Mouse (Mus musculus) MEL (cell line): ENCODE data around the gene Hist1h2ac. TPM values are rescaled to one million over a fixed set of nuclear protein-coding genes. Genes with fewer than 3 reads are reported as not detected.

ENCODE experiments used
- DNase-seq: peaks from one replicate; pipeline ENCODE4 v3.0.0; 2011; ENCODE audit warnings: low read depth, low spot score
- H3K27ac ChIP-seq: 2 replicates; pipeline ENCODE4 v1.5.1; 2012; ENCODE audit warnings: low read depth, mild to moderate bottlenecking, control low read depth, low read length, moderate library complexity; ENCODE audit not compliant: control insufficient read depth
- H3K27me3 ChIP-seq, 2 experiments: fragments of 150-350 bp in 1 of 2; sonication (generic) in 1 of 2; 2 replicates each; pipeline ENCODE4 v1.6.1; 2012; ENCODE audit warnings: low read length in 2 of 2, mild to moderate bottlenecking in 2 of 2, improper control_type of control experiment in 1 of 2, moderate library complexity in 1 of 2; ENCODE audit not compliant: insufficient read depth in 2 of 2, control insufficient read depth in 1 of 2
- H3K36me3 ChIP-seq, 2 experiments: 2 replicates each; pipeline ENCODE4 v1.6.1; 2012 to 2014; ENCODE audit warnings: low read length in 2 of 2, improper control_type of control experiment in 1 of 2, inconsistent platforms in 1 of 2, mild to moderate bottlenecking in 1 of 2; ENCODE audit not compliant: insufficient read depth in 2 of 2, control insufficient read depth in 1 of 2
- H3K4me1 ChIP-seq, 2 experiments: fragments of 150-350 bp in 1 of 2; sonication (generic) in 1 of 2; 2 replicates each; pipeline ENCODE4 v1.6.1; 2012; ENCODE audit warnings: low read length in 2 of 2, improper control_type of control experiment in 1 of 2, mild to moderate bottlenecking in 1 of 2; ENCODE audit not compliant: insufficient read depth in 2 of 2, control insufficient read depth in 1 of 2
- H3K4me3 ChIP-seq, 2 experiments: fragments of 150-350 bp in 1 of 2; sonication (generic) in 1 of 2; 2 replicates each; pipeline ENCODE4 v1.5.1; 2012; ENCODE audit warnings: low read depth in 2 of 2, low read length in 2 of 2, mild to moderate bottlenecking in 2 of 2, moderate library complexity in 2 of 2, control low read depth in 1 of 2, improper control_type of control experiment in 1 of 2; ENCODE audit not compliant: control insufficient read depth in 1 of 2, insufficient read depth in 1 of 2
- H3K79me2 ChIP-seq: 2 replicates; pipeline ENCODE4 v1.6.1; 2012; ENCODE audit warnings: mild to moderate bottlenecking, low read length, moderate library complexity; ENCODE audit not compliant: control insufficient read depth, poor library complexity, insufficient read depth
- H3K9ac ChIP-seq: 2 replicates; pipeline ENCODE4 v1.6.1; 2012; ENCODE audit warnings: low read depth, mild to moderate bottlenecking, control low read depth, low read length, moderate library complexity; ENCODE audit not compliant: control insufficient read depth, poor library complexity, severe bottlenecking
- H3K9me3 ChIP-seq: fragments of 150-350 bp; sonication (generic); replicated peaks from 2 replicates; pipeline ENCODE4 v1.6.1; 2012; ENCODE audit warnings: mild to moderate bottlenecking, low read length, improper control_type of control experiment, moderate library complexity; ENCODE audit not compliant: insufficient read depth
- BHLHE40 ChIP-seq: IDR thresholded peaks from 2 replicates; pipeline ENCODE4 v1.6.1; 2012; ENCODE audit warnings: low read depth, mild to moderate bottlenecking, inconsistent platforms, low read length, improper control_type of control experiment, borderline replicate concordance
- CHD2 ChIP-seq: IDR thresholded peaks from 2 replicates; pipeline ENCODE4 v1.6.1; 2011; ENCODE audit warnings: low read length, improper control_type of control experiment
- CTCF ChIP-seq, 3 experiments: IDR thresholded peaks in 2 of 3; conservative IDR thresholded peaks in 1 of 3; 2 replicates each; pipeline ENCODE4 v1.5.1; 2011 to 2012; ENCODE audit warnings: low read length in 3 of 3, low read depth in 2 of 3, mild to moderate bottlenecking in 2 of 3, improper control_type of control experiment in 1 of 3, inconsistent platforms in 1 of 3, mixed read lengths in 1 of 3, moderate library complexity in 1 of 3; ENCODE audit not compliant: control insufficient read depth in 1 of 3, insufficient read depth in 1 of 3, poor library complexity in 1 of 3, severe bottlenecking in 1 of 3
- ETS1 ChIP-seq: IDR thresholded peaks from 2 replicates; pipeline ENCODE4 v1.6.1; 2012; ENCODE audit warnings: low read depth, mild to moderate bottlenecking, inconsistent platforms, low read length, improper control_type of control experiment, moderate library complexity
- GABPA ChIP-seq: IDR thresholded peaks from 2 replicates; pipeline ENCODE4 v1.6.1; 2012; ENCODE audit warnings: low read depth, mild to moderate bottlenecking, inconsistent platforms, low read length, improper control_type of control experiment, moderate library complexity
- GATA1 ChIP-seq: IDR thresholded peaks from 2 replicates; pipeline ENCODE4 v1.6.1; 2011; ENCODE audit warnings: low read depth, low read length, improper control_type of control experiment
- HCFC1 ChIP-seq: IDR thresholded peaks from 2 replicates; pipeline ENCODE4 v1.6.1; 2012; ENCODE audit warnings: low read depth, mild to moderate bottlenecking, inconsistent platforms, low read length, improper control_type of control experiment, moderate library complexity
- KAT2A ChIP-seq: conservative IDR thresholded peaks from 2 replicates; pipeline ENCODE4 v1.6.1; 2012; ENCODE audit warnings: low read depth, low read length, improper control_type of control experiment, inconsistent platforms
- MAFK ChIP-seq: IDR thresholded peaks from 2 replicates; pipeline ENCODE4 v1.6.1; 2011; ENCODE audit warnings: low read depth, mild to moderate bottlenecking, low read length, improper control_type of control experiment, borderline replicate concordance
- MYB ChIP-seq: IDR thresholded peaks from 2 replicates; pipeline ENCODE4 v1.6.1; 2011; ENCODE audit warnings: mild to moderate bottlenecking, low read depth, low read length, improper control_type of control experiment
- MYC ChIP-seq: IDR thresholded peaks from 2 replicates; pipeline ENCODE4 v1.6.1; 2011; ENCODE audit warnings: low read depth, mild to moderate bottlenecking, low read length, improper control_type of control experiment, moderate library complexity
- NELFE ChIP-seq: IDR thresholded peaks from 2 replicates; pipeline ENCODE4 v1.6.1; 2011; ENCODE audit warnings: low read depth, low read length, improper control_type of control experiment
- POLR2A ChIP-seq, 2 experiments: IDR thresholded peaks; 2 replicates each; pipeline ENCODE4 v1.6.1; 2011 to 2012; ENCODE audit warnings: low read length in 2 of 2, mild to moderate bottlenecking in 2 of 2, control low read depth in 1 of 2, improper control_type of control experiment in 1 of 2, low read depth in 1 of 2, moderate library complexity in 1 of 2; ENCODE audit not compliant: control insufficient read depth in 1 of 2, insufficient read depth in 1 of 2, poor library complexity in 1 of 2
- RCOR1 ChIP-seq: IDR thresholded peaks from 2 replicates; pipeline ENCODE4 v1.6.1; 2012; ENCODE audit warnings: low read depth, mild to moderate bottlenecking, inconsistent platforms, low read length, improper control_type of control experiment
- SIN3A ChIP-seq: IDR thresholded peaks from 2 replicates; pipeline ENCODE4 v1.6.1; 2012; ENCODE audit warnings: low read length, improper control_type of control experiment, inconsistent platforms
- SMC3 ChIP-seq: IDR thresholded peaks from 2 replicates; pipeline ENCODE4 v1.6.1; 2011; ENCODE audit warnings: low read depth, low read length, improper control_type of control experiment
- TAL1 ChIP-seq: IDR thresholded peaks from 2 replicates; pipeline ENCODE4 v1.6.1; 2012; ENCODE audit warnings: mild to moderate bottlenecking, inconsistent platforms, low read length, moderate library complexity, mixed read lengths
- TCF12 ChIP-seq: IDR thresholded peaks from 2 replicates; pipeline ENCODE4 v1.6.1; 2014; ENCODE audit warnings: low read depth, mild to moderate bottlenecking, inconsistent platforms, low read length, improper control_type of control experiment, moderate library complexity
- USF2 ChIP-seq, 2 experiments: IDR thresholded peaks; 2 replicates each; pipeline ENCODE4 v1.6.1; 2011 to 2012; ENCODE audit warnings: improper control_type of control experiment in 2 of 2, low read length in 2 of 2, borderline replicate concordance in 1 of 2, inconsistent platforms in 1 of 2, low read depth in 1 of 2, mild to moderate bottlenecking in 1 of 2; ENCODE audit not compliant: insufficient read depth in 1 of 2
- ZC3H11A ChIP-seq: IDR thresholded peaks from 2 replicates; pipeline ENCODE4 v1.6.1; 2012; ENCODE audit warnings: low read depth, mild to moderate bottlenecking, inconsistent platforms, low read length, improper control_type of control experiment
- ZMIZ1 ChIP-seq: IDR thresholded peaks from 2 replicates; pipeline ENCODE4 v1.6.1; 2012; ENCODE audit warnings: low read depth, mild to moderate bottlenecking, inconsistent platforms, low read length, improper control_type of control experiment, moderate library complexity
- ZNF384 ChIP-seq: IDR thresholded peaks from 2 replicates; pipeline ENCODE4 v1.6.1; 2012; ENCODE audit warnings: low read depth, mild to moderate bottlenecking, inconsistent platforms, low read length, improper control_type of control experiment
- polyA plus RNA-seq, 2 experiments: library from polyadenylated mRNA; stranded (reverse) in 1 of 2; unstranded in 1 of 2; fragments of >175 nt in 1 of 2; fragments of >200 nt in 1 of 2; gene quantifications; 2 replicates each; pipeline versions ENCODE4 v1.2.1 to v1.2.4; 2012; ENCODE audit warnings: low replicate concordance in 2 of 2, low read depth in 1 of 2; ENCODE audit not compliant: insufficient read length in 2 of 2, insufficient read depth in 1 of 2, missing spikeins in 1 of 2
- total RNA-seq: library from RNA; depleted of rRNA; stranded (reverse); fragments of 300-350 nt; gene quantifications from 2 replicates; pipeline ENCODE4 v1.2.3, GENCODE M21; 2012

The Hist1h2ac gene
- total and polyA plus RNA-seq, 3 experiments = 0.15 to 123 TPM; not detected in 1

DNA sequence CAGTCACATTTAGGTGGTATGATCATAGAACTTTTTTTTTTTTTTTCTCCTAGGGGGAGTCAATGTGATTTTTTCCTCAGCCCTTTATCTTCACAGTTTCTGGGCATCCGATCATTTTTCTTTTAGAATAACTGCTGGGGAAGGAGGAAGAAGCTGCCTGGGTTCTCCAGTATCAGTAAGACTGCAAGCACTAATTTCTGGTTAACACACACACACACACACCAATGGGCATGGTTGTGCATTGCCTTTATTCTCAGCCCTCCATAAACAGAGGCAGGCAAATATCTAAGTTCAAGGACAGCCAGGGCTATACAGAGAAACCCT lies 1.2 kb downstream of the Hist1h2ac start:
- Histone ChIP-seq H3K36me3 (peaks cover 0 to 19% of the 10 kb centered on the region in 2 experiments; a peak in 2 of 4 replicates), H3K79me2 (no peaks in the 10 kb centered on the region), H3K27me3 (no peaks in the 10 kb centered on the region), H3K9me3 (no peaks in the 10 kb centered on the region), H3K27ac (peak overlapping the region; percentile 86), H3K9ac (peak overlapping the region; percentile 75), H3K4me3 (peak overlapping the region; percentile 6 to 47; a peak in 3 of 4 replicates), H3K4me1 (peaks cover 0 to 14% of the 10 kb centered on the region in 2 experiments; a peak in 2 of 4 replicates)
- no peak for TF ChIP-seq USF2 (IDR thresholded peaks at IDR 0.05; ENCODE audit: borderline replicate concordance in 1 of 2, insufficient read depth in 1 of 2, low read depth in 1 of 2, low read length in 2 of 2)
- no peak for TF ChIP-seq GATA1
- TF ChIP-seq SMC3 = no peak
- no peak for TF ChIP-seq HCFC1
- no peak for TF ChIP-seq GABPA
- TF ChIP-seq MAFK = no peak
- no peak for TF ChIP-seq TCF12
- TF ChIP-seq SIN3A = no peak
- no peak for TF ChIP-seq ZMIZ1
- no peak for TF ChIP-seq MYC
- no peak for TF ChIP-seq RCOR1
- TF ChIP-seq ETS1 = no peak
- no peak for TF ChIP-seq CHD2
- peak; percentile 84 for DNase-seq

- no peaks in the 10 kb centered on the region for H3K9me3 ChIP-seq
- H3K27ac ChIP-seq = peak overlapping the region; percentile 86
- TF ChIP-seq BHLHE40 (no peak), CTCF (IDR thresholded peaks at IDR 0.05 in 2 of 3, conservative IDR thresholded peaks at IDR 0.05 in 1 of 3; ENCODE audit: control insufficient read depth in 1 of 3, insufficient read depth in 1 of 3, low read depth in 2 of 3, low read length in 3 of 3, poor library complexity in 1 of 3, severe bottlenecking in 1 of 3) (no peak), POLR2A (IDR thresholded peaks at IDR 0.05; ENCODE audit: control insufficient read depth in 1 of 2, insufficient read depth in 1 of 2, low read depth in 1 of 2, low read length in 2 of 2, poor library complexity in 1 of 2) (no peak), TAL1 (no peak), MYC (no peak), HCFC1 (no peak), ZNF384 (no peak), ZC3H11A (no peak), KAT2A (no peak), MYB (no peak), NELFE (no peak)
- TF ChIP-seq, all 39 proteins: peak for 0
- H3K4me1 ChIP-seq = peaks cover 0 to 14% of the 10 kb centered on the region in 2 experiments; a peak in 2 of 4 replicates
- H3K4me3 ChIP-seq = no peak overlapping the region; a peak in 1 of 4 replicates
- H3K79me2 ChIP-seq = no peaks in the 10 kb centered on the region
- peak overlapping the region; percentile 75 for H3K9ac ChIP-seq
- H3K27me3 ChIP-seq = no peaks in the 10 kb centered on the region
- DNase-seq = peak; percentile 72
- H3K36me3 ChIP-seq = peaks cover 0 to 19% of the 10 kb centered on the region in 2 experiments; a peak in 2 of 4 replicates
Observed at GRCm38 (mm10) chr13:23681990-23682582, 1.7 kb downstream of the Hist1h2ac start.
